Mouse (Mus musculus) neural tube, embryonic 10.5 days (tissue): ENCODE data around the gene Olfr709-ps1.
"Not testable (repeated sequence)": the region's sequence is repeated elsewhere in the genome, so short reads cannot be mapped to it uniquely, and the experiment has no call there.

Experiments
- DNase-seq: peaks from one replicate; pipeline ENCODE4 v3.0.0-alpha.2; 2017; ENCODE audit warnings: low spot score; ENCODE audit errors: extremely low spot score

Olfr709-ps1 gene

GRCm38 (mm10) chr7:106932119-106932518 lies at the start of gene Olfr709-ps1:
Gene Olfr709-ps1 (minus strand): TSS chr7:106932219.
- no peak for DNase-seq

DNA sequence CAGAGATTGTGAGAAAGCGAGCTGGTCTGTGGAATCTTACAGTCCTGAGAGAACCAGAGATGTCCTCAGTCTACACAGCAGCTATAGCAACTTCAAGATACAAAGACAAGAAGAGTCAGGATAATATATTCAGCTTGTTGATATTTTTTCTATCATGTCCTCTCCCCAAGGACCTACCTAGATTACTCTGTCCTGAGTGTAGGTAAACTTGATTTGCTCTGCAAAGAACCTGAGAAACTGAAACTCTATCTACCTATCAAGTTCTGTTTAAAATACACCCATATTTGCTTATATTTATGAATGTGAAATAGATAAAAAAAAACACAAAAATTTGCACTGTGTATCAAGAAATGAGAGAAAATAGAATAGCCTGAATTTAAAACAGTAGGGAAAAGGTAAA lies 43.3 kb upstream of the Olfr709-ps1 start, which contains the start of gene Olfr711:
Gene Olfr711, minus strand, starts transcription at position 101 of the 400 bp plus-strand sequence.
- no peak for DNase-seq

GRCm38 (mm10) chr7:106967503-106967902 lies 35.5 kb upstream of the Olfr709-ps1 start:
- DNase-seq = not testable (repeated sequence)

DNA sequence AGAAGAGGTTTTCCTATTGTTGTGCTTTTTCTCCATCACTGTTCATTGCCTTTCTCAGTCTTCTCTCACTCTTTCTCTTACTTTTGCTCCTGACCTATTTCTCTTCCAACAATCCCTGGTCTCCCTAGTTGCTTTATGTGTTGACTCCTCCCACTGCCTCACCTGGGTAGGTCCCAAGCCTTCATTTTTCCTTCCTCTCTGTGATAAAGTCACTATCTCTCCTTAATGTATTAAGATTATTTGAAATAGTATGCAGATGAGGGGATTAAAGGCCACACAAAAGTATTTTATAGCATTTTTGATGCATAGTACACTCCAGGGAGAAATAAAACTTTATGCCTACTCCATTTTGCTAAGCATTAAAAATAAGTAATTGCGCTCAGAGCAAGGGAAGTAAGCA lies 31.8 kb upstream of the Olfr709-ps1 start, which contains the start of gene Olfr6:
Gene Olfr6, minus strand, starts transcription at position 101 of the 400 bp plus-strand sequence.
- no peak for DNase-seq

- no peak for DNase-seq
Observed at GRCm38 (mm10) chr7:106948212-106948611, 16.2 kb upstream of the Olfr709-ps1 start, which contains the start of gene Olfr710. Gene Olfr710 (minus strand): TSS chr7:106948312.

DNA sequence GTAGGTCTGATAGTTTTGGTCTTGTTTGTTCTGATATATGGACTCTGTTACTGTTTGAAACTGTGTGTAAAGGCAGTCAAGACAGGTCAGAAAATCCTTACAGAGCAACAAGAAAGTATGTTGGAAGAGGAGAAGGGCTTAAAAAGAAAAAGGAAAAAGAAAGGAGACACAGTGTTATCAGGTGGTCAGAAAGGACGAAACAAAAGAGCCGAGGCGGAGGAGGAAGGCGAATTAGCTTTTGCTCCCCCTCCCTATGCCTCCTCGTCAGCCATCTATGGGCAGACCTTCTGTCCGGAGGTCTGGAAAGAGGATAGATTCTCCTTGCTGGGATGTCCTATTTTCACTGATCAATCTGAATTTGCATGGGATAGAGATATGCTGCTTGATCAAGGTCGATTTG lies 11.1 kb downstream of the Olfr709-ps1 start:
- DNase-seq = not testable (repeated sequence)

DNA sequence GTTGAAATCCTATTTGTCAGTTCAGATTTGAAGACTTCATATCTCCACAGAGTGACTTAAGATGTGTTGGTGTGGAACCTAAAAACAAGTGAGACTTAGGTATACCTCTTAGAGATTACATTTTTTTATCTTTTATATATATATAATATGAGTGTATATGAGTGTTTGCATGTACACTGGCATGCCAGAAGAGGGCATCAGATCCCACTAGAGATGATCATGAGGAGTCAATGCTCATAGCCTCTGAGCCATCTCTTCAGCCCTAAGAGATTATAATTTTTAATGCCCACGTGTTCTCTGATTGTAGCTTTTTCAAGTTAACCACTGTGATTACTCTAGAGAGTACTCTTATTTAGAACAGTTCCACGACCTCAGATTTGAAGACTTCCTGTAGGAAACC lies 24.3 kb downstream of the Olfr709-ps1 start, which contains the start of gene Olfr1532-ps1:
Gene Olfr1532-ps1, plus strand, starts transcription at position 326 of the 400 bp plus-strand sequence.
- no peak for DNase-seq

DNA sequence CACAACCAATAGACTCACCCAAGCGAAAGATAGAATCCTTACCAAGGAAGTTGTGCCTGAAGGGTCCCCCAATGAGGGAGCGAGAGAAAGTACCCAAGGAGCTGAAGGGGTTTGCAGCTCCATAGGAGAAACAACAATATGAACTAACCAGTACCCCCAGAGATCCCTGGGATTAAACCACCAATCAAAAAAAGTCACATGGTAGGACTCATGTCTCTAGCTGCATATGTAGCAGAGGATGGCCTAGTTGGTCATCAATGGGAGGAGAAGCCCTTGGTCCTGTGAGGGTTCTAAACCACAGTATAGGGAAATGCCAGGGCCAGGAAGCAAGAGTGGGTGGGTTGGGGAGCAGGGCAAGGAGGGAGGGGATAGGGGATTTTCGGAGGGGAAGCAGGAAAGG lies 30.9 kb downstream of the Olfr709-ps1 start, which contains the start of gene Olfr707:
Gene Olfr707, minus strand, starts transcription at position 101 of the 400 bp plus-strand sequence.
- not testable (repeated sequence) for DNase-seq

DNA sequence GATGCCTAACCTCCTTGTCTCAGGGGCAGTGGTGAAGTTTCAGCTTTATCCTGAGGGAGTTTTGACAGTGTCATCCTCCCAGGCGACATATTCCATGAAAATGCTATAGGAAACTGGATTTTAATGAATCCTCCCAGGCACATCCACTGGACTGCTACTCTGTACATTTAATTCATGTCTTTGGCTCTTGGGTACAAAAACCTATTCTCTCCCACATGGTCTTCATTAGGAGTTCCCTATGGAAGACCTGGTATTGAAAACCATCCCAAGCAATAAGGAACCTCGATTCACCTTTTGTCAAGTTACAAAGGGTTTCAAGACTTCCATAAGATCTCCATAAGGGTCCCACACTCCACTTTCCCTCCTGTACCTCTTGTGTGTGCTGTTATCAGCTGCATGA lies 44.0 kb downstream of the Olfr709-ps1 start, which contains the start of gene Olfr706:
Gene Olfr706, minus strand, starts transcription at position 101 of the 400 bp plus-strand sequence.
- DNase-seq = no peak

DNA sequence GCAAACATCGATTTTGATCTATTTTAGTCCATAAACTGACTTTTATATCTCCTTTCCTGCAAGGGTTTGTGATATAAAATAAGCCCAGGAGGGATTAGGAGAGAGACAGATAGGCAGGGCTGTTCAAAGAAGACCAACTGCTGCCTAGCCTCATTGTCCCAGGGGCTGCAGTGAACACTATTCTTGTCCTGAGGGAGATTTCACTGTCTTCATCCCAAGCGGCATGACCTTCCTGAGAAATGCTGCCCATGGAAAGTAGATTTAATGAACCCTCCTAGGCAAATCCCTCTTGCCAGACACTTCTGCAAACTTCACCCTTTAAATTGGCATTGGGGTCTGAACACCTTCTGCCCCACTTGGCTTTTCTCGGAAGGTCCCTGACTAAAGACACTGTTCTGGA lies 55.2 kb downstream of the Olfr709-ps1 start, which contains the start of gene Olfr705:
Gene Olfr705, minus strand, starts transcription at position 101 of the 400 bp plus-strand sequence.
- DNase-seq = no peak
